Mouse (Mus musculus) embryonic facial prominence, embryonic 12.5 days (tissue): ENCODE results near the gene Bcr. TPM values are rescaled to one million over a fixed set of nuclear protein-coding genes. Genes with fewer than 3 reads are reported as not detected.
"Not testable (repeated sequence)": the region's sequence is repeated elsewhere in the genome, so short reads cannot be mapped to it uniquely, and the experiment has no call there.

ENCODE experiments used
- ATAC-seq: fragments of 200-750 bp; cut with Nextera tagmentation; 2 replicates; pipeline ENCODE4 v1.8.0; 2017; ENCODE audit not compliant: insufficient number of reproducible peaks, insufficient read depth, low FRiP score, low TSS enrichment
- H3K27ac ChIP-seq: fragments of 300-500 bp; sonication (generic); 2 replicates; pipeline ENCODE4 v1.5.1; 2016; ENCODE audit warnings: mild to moderate bottlenecking
- H3K27me3 ChIP-seq: fragments of 300-500 bp; sonication (generic); 2 replicates; pipeline ENCODE4 v1.6.1; 2016; ENCODE audit warnings: mild to moderate bottlenecking, moderate library complexity
- H3K36me3 ChIP-seq: fragments of 300-500 bp; sonication (generic); 2 replicates; pipeline ENCODE4 v1.6.1; 2016; ENCODE audit warnings: mild to moderate bottlenecking
- H3K4me1 ChIP-seq: fragments of 300-500 bp; sonication (generic); 2 replicates; pipeline ENCODE4 v1.6.1; 2016
- H3K4me2 ChIP-seq: fragments of 300-500 bp; sonication (generic); replicated peaks from 2 replicates; pipeline ENCODE4 v1.6.1; 2016; ENCODE audit warnings: mild to moderate bottlenecking, moderate library complexity
- H3K4me3 ChIP-seq: fragments of 300-500 bp; sonication (generic); 2 replicates; pipeline ENCODE4 v1.5.1; 2016; ENCODE audit warnings: mild to moderate bottlenecking
- H3K9ac ChIP-seq: fragments of 300-500 bp; sonication (generic); 2 replicates; pipeline ENCODE4 v1.6.1; 2016; ENCODE audit warnings: mild to moderate bottlenecking, moderate library complexity
- H3K9me3 ChIP-seq: fragments of 300-500 bp; sonication (generic); 2 replicates; pipeline ENCODE4 v1.6.1; 2016; ENCODE audit warnings: mild to moderate bottlenecking, moderate library complexity
- WGBS: fragments of 180-500 bp; shearing (Covaris S2); methylation state at CpG from one replicate; pipeline ENCODE4 v1.1.7; 2016; 5-methylcytosine and 5-hydroxymethylcytosine counted together
- polyA plus RNA-seq: library from polyadenylated mRNA; unstranded; fragments of >200 nt; fragmentation: Nextera tagmentation; extraction: Ambion mirVana; gene quantifications from 2 replicates; pipeline ENCODE4 v1.2.1, GENCODE M21; 2016

Bcr gene
- polyA plus RNA-seq, 1 experiment from 2014 or later = 9.0 TPM

DNA sequence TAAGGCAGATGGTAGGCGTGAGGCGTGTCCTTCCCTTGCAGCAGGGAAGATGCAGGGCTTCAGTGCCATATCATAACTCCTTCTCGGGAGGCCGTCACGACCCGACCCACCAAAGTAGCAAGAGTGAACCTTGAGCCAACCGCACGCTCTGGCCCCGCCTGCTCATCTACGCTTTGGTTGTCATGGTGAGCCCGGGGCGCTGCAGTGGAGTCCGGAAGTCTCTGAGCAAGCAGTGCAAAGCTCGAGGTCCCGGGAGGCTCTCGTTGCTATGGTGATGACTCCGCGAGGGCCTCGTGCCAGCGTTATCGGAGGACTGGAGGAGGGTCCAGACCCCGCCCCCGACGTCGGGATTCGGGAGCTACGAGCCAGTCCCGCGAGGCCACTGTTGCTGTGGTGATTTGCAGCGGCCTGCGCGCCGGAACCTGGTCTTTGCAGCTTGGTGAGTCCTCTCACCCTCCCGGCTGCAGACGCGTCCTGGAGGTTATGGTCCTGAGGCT, 23.5 kb upstream of the Bcr start, which contains the start of gene Rab36:
Gene Rab36, plus strand, starts transcription at position 176 of the 497 bp plus-strand sequence.
- Histone ChIP-seq H3K4me1 (peaks cover 25% of the 10 kb centered on the region), H3K36me3 (no peaks in the 10 kb centered on the region), H3K27ac (peak within 1 kb of the TSS; percentile 92), H3K9ac (peak within 1 kb of the TSS; percentile 63), H3K27me3 (no peaks in the 10 kb centered on the region), H3K4me2 (peak within 1 kb of the TSS; percentile 76), H3K4me3 (peak within 1 kb of the TSS; percentile 46), H3K9me3 (no peaks in the 10 kb centered on the region)
- under 1% methylated on average over 36 of the region's 36 CpGs for WGBS
- ATAC-seq = peak; percentile 96

DNA sequence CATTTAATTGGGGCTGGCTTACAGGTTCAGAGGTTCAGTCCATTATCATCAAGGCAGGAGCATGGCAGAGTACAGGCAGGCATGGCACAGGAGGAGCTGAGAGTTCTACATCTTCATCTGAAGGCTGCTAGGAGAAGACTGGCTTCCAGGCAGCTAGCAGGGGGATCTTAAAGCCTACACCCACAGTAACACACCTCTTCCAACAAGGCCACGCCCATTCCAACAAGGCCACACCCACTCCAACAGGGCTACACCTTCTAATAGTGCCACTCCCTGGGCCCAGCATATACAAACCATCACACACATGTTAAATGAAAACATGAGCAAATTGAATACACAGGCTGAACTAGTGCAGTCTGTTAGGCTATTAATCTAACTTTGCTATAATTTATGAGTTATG, 18.3 kb upstream of the Bcr start:
- not testable (repeated sequence) for H3K27ac ChIP-seq, H3K9me3 ChIP-seq, H3K9ac ChIP-seq, H3K27me3 ChIP-seq, H3K4me3 ChIP-seq, H3K4me1 ChIP-seq, ATAC-seq, H3K4me2 ChIP-seq
- peaks cover 16% of the 10 kb centered on the region; the same call in 1 of the 2 replicates for H3K36me3 ChIP-seq
- WGBS = 15% methylated on average over 1 of the region's 1 CpGs

DNA sequence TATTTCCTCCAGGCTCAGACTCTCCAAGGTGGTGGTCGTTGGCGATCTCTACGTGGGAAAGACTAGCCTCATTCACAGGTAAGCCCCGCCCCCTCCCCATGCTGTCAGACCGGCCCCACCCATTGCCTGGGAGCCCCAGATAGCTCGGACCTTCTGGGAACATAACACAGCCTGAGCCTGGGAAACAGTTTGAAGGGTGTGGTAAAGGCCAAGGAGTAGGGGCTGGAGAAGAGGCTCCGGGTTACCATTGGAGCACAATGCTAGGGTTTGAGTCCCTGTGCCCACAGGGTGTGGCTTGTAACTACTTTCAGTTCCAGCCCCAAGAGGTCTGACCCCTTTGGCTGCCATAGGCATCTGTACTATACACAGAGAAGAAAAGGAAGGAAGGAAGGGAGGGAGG, 15.9 kb upstream of the Bcr start:
- 37% methylated on average over 7 of the region's 7 CpGs for WGBS
- no peaks in the 10 kb centered on the region for H3K4me1 ChIP-seq
- no peaks in the 10 kb centered on the region for H3K9me3 ChIP-seq
- H3K4me3 ChIP-seq = no peak overlapping the region
- H3K27ac ChIP-seq = no peak overlapping the region
- no peaks in the 10 kb centered on the region for H3K27me3 ChIP-seq
- H3K36me3 ChIP-seq = peaks cover 19% of the 10 kb centered on the region; the same call in 1 of the 2 replicates
- ATAC-seq = no peak
- no peak overlapping the region for H3K9ac ChIP-seq
- no peak overlapping the region for H3K4me2 ChIP-seq

DNA sequence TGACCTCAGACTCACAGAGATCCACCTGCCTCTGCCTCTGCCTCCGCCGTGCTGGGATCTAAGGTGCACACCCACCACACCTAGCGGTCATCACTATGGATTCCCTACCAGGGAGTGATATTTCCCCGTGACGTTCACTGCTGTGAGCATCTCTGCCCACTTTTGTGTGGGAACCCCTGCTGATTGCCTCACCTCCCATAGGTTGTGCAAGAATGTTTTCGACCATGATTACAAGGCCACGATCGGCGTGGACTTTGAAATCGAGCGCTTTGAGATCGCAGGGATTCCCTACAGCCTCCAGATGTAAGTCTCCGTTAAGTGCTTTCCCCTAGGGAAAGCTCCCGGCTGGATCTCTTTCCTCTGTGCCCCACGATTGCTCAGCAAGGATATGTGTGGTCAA, 14.6 kb upstream of the Bcr start:
- 88% methylated on average over 15 of the region's 15 CpGs for WGBS
- ATAC-seq = no peak
- no peak overlapping the region for H3K9ac ChIP-seq
- no peak overlapping the region for H3K4me2 ChIP-seq
- no peaks in the 10 kb centered on the region for H3K27me3 ChIP-seq
- no peak overlapping the region for H3K27ac ChIP-seq
- H3K4me3 ChIP-seq = no peak overlapping the region
- H3K9me3 ChIP-seq = no peaks in the 10 kb centered on the region
- no peaks in the 10 kb centered on the region for H3K4me1 ChIP-seq
- peaks cover 19% of the 10 kb centered on the region; the same call in 1 of the 2 replicates for H3K36me3 ChIP-seq

DNA sequence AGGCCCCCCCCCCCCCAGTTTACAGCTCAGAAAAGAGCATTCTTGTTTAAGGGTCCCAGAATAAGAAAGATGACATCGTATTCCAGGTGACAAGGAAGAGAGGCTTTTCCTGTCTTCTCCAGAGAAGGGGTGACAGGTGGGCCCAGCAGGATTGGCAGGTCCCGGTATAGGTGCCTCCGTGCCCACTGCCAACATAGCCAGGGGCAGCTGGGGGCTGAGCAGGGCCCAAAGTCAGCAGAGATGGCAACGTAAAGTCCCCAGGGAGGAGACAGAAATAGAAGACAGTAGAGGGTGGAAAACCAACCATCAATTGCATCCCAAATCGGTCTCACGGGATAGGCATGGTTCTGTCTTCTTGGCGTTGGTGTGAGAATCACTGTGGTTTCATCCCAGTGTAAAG, 11.7 kb upstream of the Bcr start:
- WGBS = 96% methylated on average over 7 of the region's 7 CpGs
- no peaks in the 10 kb centered on the region for H3K27me3 ChIP-seq
- no peak overlapping the region for H3K4me3 ChIP-seq

DNA sequence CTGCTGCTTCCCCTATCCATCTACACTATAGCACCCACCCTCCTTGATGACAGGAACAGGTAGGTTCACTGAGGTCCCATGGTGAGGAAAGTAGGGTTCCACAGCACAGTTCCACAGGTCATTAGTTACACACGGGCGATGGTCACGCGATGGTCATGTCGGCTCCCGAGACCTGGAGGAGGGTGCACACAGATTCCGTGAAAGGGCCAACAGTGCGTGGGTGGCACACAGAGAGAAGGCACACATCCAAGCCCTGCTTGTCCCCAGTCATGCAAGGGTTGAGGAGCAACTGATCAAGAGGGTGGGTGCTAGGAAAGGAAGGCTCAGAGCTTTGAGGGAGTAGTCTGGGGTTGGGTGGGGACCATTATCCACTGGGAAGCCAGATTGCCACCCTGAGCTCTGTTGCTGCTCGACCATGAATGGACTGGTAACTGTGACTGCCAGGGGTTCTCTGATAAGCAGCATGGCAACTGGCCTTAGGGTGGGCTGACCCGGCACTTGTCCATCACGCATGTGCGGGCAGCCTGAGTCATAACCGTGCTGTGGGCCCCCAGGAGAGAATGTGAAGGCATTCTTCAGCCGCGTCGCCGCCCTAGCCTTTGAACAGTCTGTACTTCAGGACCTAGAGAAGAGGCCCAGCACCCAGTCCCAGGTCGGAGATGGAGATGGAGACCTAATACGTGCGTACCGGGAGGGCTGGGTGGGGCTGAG, 8.9 kb upstream of the Bcr start:
- no peak overlapping the region for H3K4me3 ChIP-seq
- WGBS = 91% methylated on average over 21 of the region's 21 CpGs
- H3K27ac ChIP-seq = no peak overlapping the region
- H3K9ac ChIP-seq = no peak overlapping the region
- peaks cover 7% of the 10 kb centered on the region; the same call in 1 of the 2 replicates for H3K36me3 ChIP-seq
- H3K4me1 ChIP-seq = 0 out of 2 replicates have a peak, but pooled peaks cover 8% of the 10 kb centered on the region
- H3K4me2 ChIP-seq = no peak overlapping the region
- H3K9me3 ChIP-seq = no peaks in the 10 kb centered on the region
- no peaks in the 10 kb centered on the region for H3K27me3 ChIP-seq
- ATAC-seq = no peak

More for the DNA sequence above, 11.7 kb upstream of the Bcr start:
- Histone ChIP-seq H3K36me3 (peaks cover 19% of the 10 kb centered on the region; the same call in 1 of the 2 replicates), H3K4me1 (no peaks in the 10 kb centered on the region), H3K4me2 (no peak overlapping the region), H3K9me3 (no peaks in the 10 kb centered on the region), H3K9ac (no peak overlapping the region), H3K27ac (no peak overlapping the region)
- no peak for ATAC-seq

DNA sequence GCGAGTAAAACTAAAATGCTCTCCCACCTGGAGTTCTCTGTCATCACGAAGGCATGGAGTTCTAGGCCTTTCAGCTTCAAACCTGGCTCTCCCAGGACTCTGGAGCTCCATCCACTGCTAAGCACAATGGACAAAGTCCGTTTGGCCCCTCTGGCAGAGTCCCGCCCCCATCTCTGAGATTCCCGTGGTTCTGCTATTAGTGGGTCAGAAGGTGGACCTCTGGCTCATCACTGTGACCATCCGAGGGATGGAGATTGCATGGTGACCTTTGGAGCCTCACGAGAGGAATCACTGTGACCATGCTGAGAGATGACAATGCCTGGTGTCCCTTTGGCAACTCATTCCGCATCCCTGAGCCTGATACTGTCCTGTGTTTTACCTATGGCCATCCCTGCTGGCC, 7.5 kb upstream of the Bcr start:
- WGBS = 76% methylated on average over 8 of the region's 8 CpGs
- no peaks in the 10 kb centered on the region for H3K36me3 ChIP-seq
- no peak overlapping the region for H3K4me2 ChIP-seq
- ATAC-seq = no peak
- H3K9me3 ChIP-seq = no peaks in the 10 kb centered on the region
- 0 out of 2 replicates have a peak, but pooled peaks cover 8% of the 10 kb centered on the region for H3K4me1 ChIP-seq
- no peak overlapping the region for H3K27ac ChIP-seq
- H3K4me3 ChIP-seq = no peak overlapping the region
- no peaks in the 10 kb centered on the region for H3K27me3 ChIP-seq
- H3K9ac ChIP-seq = no peak overlapping the region

DNA sequence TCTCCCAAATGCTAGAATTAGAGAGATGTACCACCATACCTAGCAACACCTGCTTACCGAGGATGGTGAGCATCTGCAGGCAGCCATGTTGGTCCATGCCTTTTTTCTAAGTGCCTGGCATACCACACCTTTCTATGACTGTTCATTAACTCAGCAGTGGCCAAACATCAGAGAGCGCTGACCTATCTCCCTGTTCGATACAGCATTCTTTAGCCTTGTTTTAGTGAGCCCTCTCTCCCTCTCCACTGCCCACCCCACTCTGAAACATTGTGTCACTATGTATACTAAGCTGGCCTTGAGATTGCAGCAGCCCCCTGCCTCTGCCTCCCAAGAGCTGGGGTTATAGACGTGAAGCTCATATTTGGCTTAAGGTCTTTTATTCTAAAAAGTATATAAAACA, 6.7 kb upstream of the Bcr start:
- no peaks in the 10 kb centered on the region for H3K36me3 ChIP-seq
- 0 out of 2 replicates have a peak, but pooled peaks cover 8% of the 10 kb centered on the region for H3K4me1 ChIP-seq
- H3K4me2 ChIP-seq = no peak overlapping the region
- no peaks in the 10 kb centered on the region for H3K9me3 ChIP-seq
- H3K27ac ChIP-seq = no peak overlapping the region
- H3K27me3 ChIP-seq = no peaks in the 10 kb centered on the region
- no peak overlapping the region for H3K9ac ChIP-seq
- ATAC-seq = no peak
- 90% methylated on average over 4 of the region's 4 CpGs for WGBS
- no peak overlapping the region for H3K4me3 ChIP-seq

DNA sequence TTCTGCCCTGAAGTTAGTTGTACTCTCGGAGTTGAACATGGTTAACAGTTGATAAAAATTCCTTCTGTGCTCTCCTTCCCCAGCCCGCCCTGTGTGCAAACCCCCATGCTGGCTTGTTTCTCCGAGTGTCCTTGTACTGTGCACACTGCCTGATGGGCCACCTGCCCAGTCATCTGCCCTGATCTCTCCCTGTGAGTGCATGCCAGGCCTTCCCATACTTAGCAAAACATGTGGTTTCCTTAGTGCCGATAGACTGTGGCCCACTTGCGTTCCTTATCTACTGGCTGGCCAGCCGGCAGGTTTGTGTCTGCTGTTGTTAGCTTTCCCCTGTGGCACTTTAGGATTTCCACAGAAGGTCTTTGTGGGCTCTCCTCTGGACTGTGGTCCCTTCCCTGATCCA, 6.3 kb upstream of the Bcr start:
- Histone ChIP-seq H3K36me3 (no peaks in the 10 kb centered on the region), H3K9ac (no peak overlapping the region), H3K4me1 (0 out of 2 replicates have a peak, but pooled peaks cover 11% of the 10 kb centered on the region), H3K27me3 (no peaks in the 10 kb centered on the region), H3K4me3 (no peak overlapping the region), H3K4me2 (no peak overlapping the region), H3K27ac (no peak overlapping the region), H3K9me3 (no peaks in the 10 kb centered on the region)
- WGBS = 70% methylated on average over 6 of the region's 6 CpGs
- ATAC-seq = no peak

DNA sequence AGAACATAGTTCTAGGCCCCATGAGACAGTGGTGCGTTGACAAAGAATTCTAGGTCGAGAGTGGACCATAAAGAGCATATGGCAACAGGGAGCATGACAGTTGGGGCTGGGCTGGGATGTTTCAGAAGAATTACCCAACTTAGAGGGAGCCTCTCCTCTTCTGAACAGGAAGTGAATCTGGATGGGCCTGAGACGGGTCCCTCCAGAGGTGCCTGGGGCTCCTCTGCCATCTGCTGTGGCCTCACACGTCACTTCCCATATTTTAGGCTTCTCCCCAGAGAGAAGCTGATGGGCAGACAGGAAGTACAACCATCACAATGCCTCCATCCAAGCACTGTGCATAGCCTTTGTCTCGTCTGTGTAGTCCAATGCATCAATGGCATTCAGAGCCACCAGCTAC, 4.7 kb upstream of the Bcr start:
- Histone ChIP-seq H3K4me3 (no peak overlapping the region), H3K36me3 (no peaks in the 10 kb centered on the region)
- ATAC-seq = no peak

DNA sequence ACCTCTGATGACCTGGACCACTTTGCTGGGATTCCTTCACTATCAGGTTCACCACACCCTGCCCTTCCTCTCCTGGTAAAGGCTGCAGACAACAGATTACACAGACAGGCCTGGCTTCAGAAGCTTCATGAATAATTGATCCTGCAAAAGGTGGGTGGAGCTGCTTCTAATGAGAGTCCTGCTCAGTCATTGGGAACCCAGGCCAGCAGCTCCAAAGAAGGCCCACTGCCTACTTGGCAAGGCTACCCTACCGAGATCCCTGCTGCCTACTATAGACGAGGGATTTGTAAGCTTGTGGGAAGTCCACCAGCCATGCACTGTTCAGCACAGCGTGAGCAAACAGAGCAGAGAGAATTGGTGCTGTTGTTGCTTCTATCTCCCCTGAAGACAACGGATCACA, 4.1 kb upstream of the Bcr start:
- Histone ChIP-seq H3K9ac (no peak overlapping the region), H3K4me2 (no peak overlapping the region), H3K4me3 (no peak overlapping the region), H3K27ac (no peak overlapping the region), H3K9me3 (no peaks in the 10 kb centered on the region), H3K36me3 (no peaks in the 10 kb centered on the region), H3K27me3 (no peaks in the 10 kb centered on the region), H3K4me1 (peaks cover 15% of the 10 kb centered on the region; the same call in 1 of the 2 replicates)
- whole genome bisulfite sequencing = 18% methylated on average over 4 of the region's 4 CpGs
- ATAC-seq = no peak

More for the DNA sequence above, 4.7 kb upstream of the Bcr start:
- no peak overlapping the region for H3K27ac ChIP-seq
- H3K4me1 ChIP-seq = peaks cover 15% of the 10 kb centered on the region; the same call in 1 of the 2 replicates
- H3K27me3 ChIP-seq = no peaks in the 10 kb centered on the region
- 60% methylated on average over 5 of the region's 5 CpGs for WGBS
- H3K9me3 ChIP-seq = no peaks in the 10 kb centered on the region
- no peak overlapping the region for H3K4me2 ChIP-seq
- H3K9ac ChIP-seq = no peak overlapping the region

DNA sequence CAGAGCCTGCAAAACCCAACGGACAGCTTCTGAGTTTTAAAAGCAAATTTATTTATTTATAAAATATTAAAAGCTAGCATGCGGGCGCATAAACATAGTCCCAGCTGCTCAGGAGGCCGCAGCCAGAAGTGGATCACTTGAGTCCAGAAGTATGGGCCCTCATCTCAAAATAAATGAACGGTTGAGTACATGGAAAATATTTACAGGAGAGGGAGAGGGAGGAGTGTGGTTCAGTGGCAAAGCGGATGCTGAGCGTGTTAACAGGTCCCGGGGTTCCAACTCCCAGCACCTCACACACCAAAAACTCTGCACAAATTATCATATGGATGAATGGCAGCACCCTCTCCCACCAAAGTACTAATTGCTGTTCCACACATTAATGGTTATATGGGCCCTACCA, 2.1 kb upstream of the Bcr start:
- Histone ChIP-seq H3K27me3 (no peaks in the 10 kb centered on the region), H3K27ac (no peak overlapping the region), H3K4me2 (no peak overlapping the region), H3K9me3 (no peaks in the 10 kb centered on the region), H3K4me1 (peaks cover 34% of the 10 kb centered on the region), H3K4me3 (no peak overlapping the region), H3K9ac (no peak overlapping the region), H3K36me3 (no peaks in the 10 kb centered on the region)
- 85% methylated on average over 8 of the region's 8 CpGs for WGBS
- no peak for ATAC-seq
